Mouse (Mus musculus) liver, postnatal 0 days (tissue): Measurements from ENCODE around the gene Gpc1.

Experiments used
- CTCF ChIP-seq: sonication (generic); IDR thresholded peaks from 2 replicates; pipeline ENCODE4 v1.5.1; 2016; ENCODE audit warnings: antibody characterized with exemption, low read depth
- EP300 ChIP-seq: IDR thresholded peaks from 2 replicates; pipeline ENCODE4 v1.6.1; 2016; ENCODE audit warnings: antibody characterized with exemption, low read depth, mild to moderate bottlenecking

DNA sequence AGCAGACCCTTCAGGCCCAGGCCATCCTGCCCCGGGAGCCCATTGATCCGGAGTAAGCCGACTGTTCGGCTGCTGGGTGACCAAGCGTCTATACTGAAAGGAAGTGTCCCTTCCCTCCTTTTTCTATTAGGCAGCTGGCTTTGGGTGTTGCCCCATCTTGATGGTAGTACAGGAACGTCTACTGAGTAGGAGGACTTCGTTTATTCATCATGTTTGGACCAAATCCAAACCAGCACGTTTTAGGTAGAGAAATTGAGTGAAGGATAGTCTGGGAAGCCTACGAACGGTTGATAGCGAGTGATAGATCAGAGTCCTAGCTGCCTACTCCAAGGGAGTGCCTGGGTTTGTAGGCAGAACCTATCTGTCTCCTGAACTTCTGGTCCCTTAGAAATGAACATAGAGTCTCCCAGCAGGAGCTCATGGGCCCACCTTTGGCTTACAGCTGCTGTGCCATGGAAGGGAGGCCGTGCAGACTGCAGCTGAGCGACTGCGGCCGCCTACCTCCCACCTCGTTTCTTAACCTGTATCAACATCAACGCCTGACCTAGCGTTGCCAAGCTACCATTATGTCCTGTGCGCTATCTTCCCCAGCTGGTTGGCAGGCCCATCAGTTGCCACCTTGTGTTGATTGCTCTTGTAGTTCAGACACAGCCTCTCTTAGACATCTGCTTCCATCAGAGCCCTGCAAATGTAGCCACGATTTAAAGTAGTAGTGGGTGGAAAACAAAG is 76.4 kb downstream of the Gpc1 start:
- TF ChIP-seq EP300, result no peak
- no peak for TF ChIP-seq CTCF
